Mouse (Mus musculus) MEL (cell line): ENCODE measurements around the gene Taok1. TPM values are rescaled to one million over a fixed set of nuclear protein-coding genes. Genes with fewer than 3 reads are reported as not detected.

Experiments used
- DNase-seq: peaks from one replicate; pipeline ENCODE4 v3.0.0; 2011; ENCODE audit warnings: low read depth, low spot score
- H3K27ac ChIP-seq: 2 replicates; pipeline ENCODE4 v1.5.1; 2012; ENCODE audit warnings: low read depth, mild to moderate bottlenecking, control low read depth, low read length, moderate library complexity; ENCODE audit not compliant: control insufficient read depth
- H3K27me3 ChIP-seq, 2 experiments: fragments of 150-350 bp in 1 of 2; sonication (generic) in 1 of 2; 2 replicates each; pipeline ENCODE4 v1.6.1; 2012; ENCODE audit warnings: low read length in 2 of 2, mild to moderate bottlenecking in 2 of 2, improper control_type of control experiment in 1 of 2, moderate library complexity in 1 of 2; ENCODE audit not compliant: insufficient read depth in 2 of 2, control insufficient read depth in 1 of 2
- H3K36me3 ChIP-seq, 2 experiments: 2 replicates each; pipeline ENCODE4 v1.6.1; 2012 to 2014; ENCODE audit warnings: low read length in 2 of 2, improper control_type of control experiment in 1 of 2, inconsistent platforms in 1 of 2, mild to moderate bottlenecking in 1 of 2; ENCODE audit not compliant: insufficient read depth in 2 of 2, control insufficient read depth in 1 of 2
- H3K4me1 ChIP-seq, 2 experiments: fragments of 150-350 bp in 1 of 2; sonication (generic) in 1 of 2; 2 replicates each; pipeline ENCODE4 v1.6.1; 2012; ENCODE audit warnings: low read length in 2 of 2, improper control_type of control experiment in 1 of 2, mild to moderate bottlenecking in 1 of 2; ENCODE audit not compliant: insufficient read depth in 2 of 2, control insufficient read depth in 1 of 2
- H3K4me3 ChIP-seq, 2 experiments: fragments of 150-350 bp in 1 of 2; sonication (generic) in 1 of 2; 2 replicates each; pipeline ENCODE4 v1.5.1; 2012; ENCODE audit warnings: low read depth in 2 of 2, low read length in 2 of 2, mild to moderate bottlenecking in 2 of 2, moderate library complexity in 2 of 2, control low read depth in 1 of 2, improper control_type of control experiment in 1 of 2; ENCODE audit not compliant: control insufficient read depth in 1 of 2, insufficient read depth in 1 of 2
- H3K79me2 ChIP-seq: 2 replicates; pipeline ENCODE4 v1.6.1; 2012; ENCODE audit warnings: mild to moderate bottlenecking, low read length, moderate library complexity; ENCODE audit not compliant: control insufficient read depth, poor library complexity, insufficient read depth
- H3K9ac ChIP-seq: 2 replicates; pipeline ENCODE4 v1.6.1; 2012; ENCODE audit warnings: low read depth, mild to moderate bottlenecking, control low read depth, low read length, moderate library complexity; ENCODE audit not compliant: control insufficient read depth, poor library complexity, severe bottlenecking
- H3K9me3 ChIP-seq: fragments of 150-350 bp; sonication (generic); replicated peaks from 2 replicates; pipeline ENCODE4 v1.6.1; 2012; ENCODE audit warnings: mild to moderate bottlenecking, low read length, improper control_type of control experiment, moderate library complexity; ENCODE audit not compliant: insufficient read depth
- BHLHE40 ChIP-seq: IDR thresholded peaks from 2 replicates; pipeline ENCODE4 v1.6.1; 2012; ENCODE audit warnings: low read depth, mild to moderate bottlenecking, inconsistent platforms, low read length, improper control_type of control experiment, borderline replicate concordance
- CHD1 ChIP-seq: IDR thresholded peaks from 2 replicates; pipeline ENCODE4 v1.6.1; 2012; ENCODE audit warnings: low read depth, mild to moderate bottlenecking, inconsistent platforms, low read length, improper control_type of control experiment
- CHD2 ChIP-seq: IDR thresholded peaks from 2 replicates; pipeline ENCODE4 v1.6.1; 2011; ENCODE audit warnings: low read length, improper control_type of control experiment
- E2F4 ChIP-seq: IDR thresholded peaks from 2 replicates; pipeline ENCODE4 v1.6.1; 2011; ENCODE audit warnings: low read depth, low read length, improper control_type of control experiment, borderline replicate concordance
- ETS1 ChIP-seq: IDR thresholded peaks from 2 replicates; pipeline ENCODE4 v1.6.1; 2012; ENCODE audit warnings: low read depth, mild to moderate bottlenecking, inconsistent platforms, low read length, improper control_type of control experiment, moderate library complexity
- GABPA ChIP-seq: IDR thresholded peaks from 2 replicates; pipeline ENCODE4 v1.6.1; 2012; ENCODE audit warnings: low read depth, mild to moderate bottlenecking, inconsistent platforms, low read length, improper control_type of control experiment, moderate library complexity
- GATA1 ChIP-seq: IDR thresholded peaks from 2 replicates; pipeline ENCODE4 v1.6.1; 2011; ENCODE audit warnings: low read depth, low read length, improper control_type of control experiment
- HCFC1 ChIP-seq: IDR thresholded peaks from 2 replicates; pipeline ENCODE4 v1.6.1; 2012; ENCODE audit warnings: low read depth, mild to moderate bottlenecking, inconsistent platforms, low read length, improper control_type of control experiment, moderate library complexity
- KAT2A ChIP-seq: conservative IDR thresholded peaks from 2 replicates; pipeline ENCODE4 v1.6.1; 2012; ENCODE audit warnings: low read depth, low read length, improper control_type of control experiment, inconsistent platforms
- MAFK ChIP-seq: IDR thresholded peaks from 2 replicates; pipeline ENCODE4 v1.6.1; 2011; ENCODE audit warnings: low read depth, mild to moderate bottlenecking, low read length, improper control_type of control experiment, borderline replicate concordance
- MAX ChIP-seq: IDR thresholded peaks from 2 replicates; pipeline ENCODE4 v1.6.1; 2011; ENCODE audit warnings: low read length, improper control_type of control experiment
- MAZ ChIP-seq: IDR thresholded peaks from 2 replicates; pipeline ENCODE4 v1.6.1; 2012; ENCODE audit warnings: low read depth, mild to moderate bottlenecking, inconsistent platforms, low read length, improper control_type of control experiment
- MEF2A ChIP-seq: IDR thresholded peaks from 2 replicates; pipeline ENCODE4 v1.6.1; 2014; ENCODE audit warnings: low read depth, mild to moderate bottlenecking, inconsistent platforms, low read length, improper control_type of control experiment; ENCODE audit not compliant: poor library complexity, insufficient replicate concordance, severe bottlenecking; ENCODE audit errors: extremely low read depth
- MXI1 ChIP-seq: IDR thresholded peaks from 2 replicates; pipeline ENCODE4 v1.6.1; 2011; ENCODE audit warnings: mild to moderate bottlenecking, low read depth, low read length, improper control_type of control experiment
- MYB ChIP-seq: IDR thresholded peaks from 2 replicates; pipeline ENCODE4 v1.6.1; 2011; ENCODE audit warnings: mild to moderate bottlenecking, low read depth, low read length, improper control_type of control experiment
- MYC ChIP-seq: IDR thresholded peaks from 2 replicates; pipeline ENCODE4 v1.6.1; 2011; ENCODE audit warnings: low read depth, mild to moderate bottlenecking, low read length, improper control_type of control experiment, moderate library complexity
- NELFE ChIP-seq: IDR thresholded peaks from 2 replicates; pipeline ENCODE4 v1.6.1; 2011; ENCODE audit warnings: low read depth, low read length, improper control_type of control experiment
- NRF1 ChIP-seq: IDR thresholded peaks from 2 replicates; pipeline ENCODE4 v1.6.1; 2014; ENCODE audit warnings: low read depth, mild to moderate bottlenecking, inconsistent platforms, low read length, improper control_type of control experiment, moderate library complexity; ENCODE audit not compliant: poor library complexity, insufficient read depth, severe bottlenecking
- POLR2A ChIP-seq, 2 experiments: IDR thresholded peaks; 2 replicates each; pipeline ENCODE4 v1.6.1; 2011 to 2012; ENCODE audit warnings: low read length in 2 of 2, mild to moderate bottlenecking in 2 of 2, control low read depth in 1 of 2, improper control_type of control experiment in 1 of 2, low read depth in 1 of 2, moderate library complexity in 1 of 2; ENCODE audit not compliant: control insufficient read depth in 1 of 2, insufficient read depth in 1 of 2, poor library complexity in 1 of 2
- POLR2AphosphoS5 ChIP-seq: IDR thresholded peaks from 2 replicates; pipeline ENCODE4 v1.6.1; 2012; ENCODE audit warnings: low read depth, borderline replicate concordance, mild to moderate bottlenecking, inconsistent platforms, low read length, moderate library complexity, mixed read lengths
- RAD21 ChIP-seq: IDR thresholded peaks from 2 replicates; pipeline ENCODE4 v1.6.1; 2011; ENCODE audit warnings: mild to moderate bottlenecking, low read depth, low read length, improper control_type of control experiment
- RCOR1 ChIP-seq: IDR thresholded peaks from 2 replicates; pipeline ENCODE4 v1.6.1; 2012; ENCODE audit warnings: low read depth, mild to moderate bottlenecking, inconsistent platforms, low read length, improper control_type of control experiment
- SMC3 ChIP-seq: IDR thresholded peaks from 2 replicates; pipeline ENCODE4 v1.6.1; 2011; ENCODE audit warnings: low read depth, low read length, improper control_type of control experiment
- TAL1 ChIP-seq: IDR thresholded peaks from 2 replicates; pipeline ENCODE4 v1.6.1; 2012; ENCODE audit warnings: mild to moderate bottlenecking, inconsistent platforms, low read length, moderate library complexity, mixed read lengths
- TBP ChIP-seq: IDR thresholded peaks from 2 replicates; pipeline ENCODE4 v1.8.0; 2011; ENCODE audit warnings: low read depth, low read length, improper control_type of control experiment
- TCF12 ChIP-seq: IDR thresholded peaks from 2 replicates; pipeline ENCODE4 v1.6.1; 2014; ENCODE audit warnings: low read depth, mild to moderate bottlenecking, inconsistent platforms, low read length, improper control_type of control experiment, moderate library complexity
- UBTF ChIP-seq: IDR thresholded peaks from 2 replicates; pipeline ENCODE4 v1.6.1; 2012; ENCODE audit warnings: low read depth, mild to moderate bottlenecking, inconsistent platforms, low read length, improper control_type of control experiment, moderate library complexity, borderline replicate concordance; ENCODE audit not compliant: insufficient read depth
- USF1 ChIP-seq: IDR thresholded peaks from 2 replicates; pipeline ENCODE4 v1.6.1; 2014; ENCODE audit warnings: low read depth, mild to moderate bottlenecking, inconsistent platforms, low read length, improper control_type of control experiment, moderate library complexity
- USF2 ChIP-seq, 2 experiments: IDR thresholded peaks; 2 replicates each; pipeline ENCODE4 v1.6.1; 2011 to 2012; ENCODE audit warnings: improper control_type of control experiment in 2 of 2, low read length in 2 of 2, borderline replicate concordance in 1 of 2, inconsistent platforms in 1 of 2, low read depth in 1 of 2, mild to moderate bottlenecking in 1 of 2; ENCODE audit not compliant: insufficient read depth in 1 of 2
- ZC3H11A ChIP-seq: IDR thresholded peaks from 2 replicates; pipeline ENCODE4 v1.6.1; 2012; ENCODE audit warnings: low read depth, mild to moderate bottlenecking, inconsistent platforms, low read length, improper control_type of control experiment
- ZKSCAN1 ChIP-seq: IDR thresholded peaks from 2 replicates; pipeline ENCODE4 v1.6.1; 2012; ENCODE audit warnings: low read depth, mild to moderate bottlenecking, inconsistent platforms, low read length, improper control_type of control experiment, moderate library complexity
- ZNF384 ChIP-seq: IDR thresholded peaks from 2 replicates; pipeline ENCODE4 v1.6.1; 2012; ENCODE audit warnings: low read depth, mild to moderate bottlenecking, inconsistent platforms, low read length, improper control_type of control experiment
- polyA plus RNA-seq, 2 experiments: library from polyadenylated mRNA; stranded (reverse) in 1 of 2; unstranded in 1 of 2; fragments of >175 nt in 1 of 2; fragments of >200 nt in 1 of 2; gene quantifications; 2 replicates each; pipeline versions ENCODE4 v1.2.1 to v1.2.4; 2012; ENCODE audit warnings: low replicate concordance in 2 of 2, low read depth in 1 of 2; ENCODE audit not compliant: insufficient read length in 2 of 2, insufficient read depth in 1 of 2, missing spikeins in 1 of 2
- total RNA-seq: library from RNA; depleted of rRNA; stranded (reverse); fragments of 300-350 nt; gene quantifications from 2 replicates; pipeline ENCODE4 v1.2.3, GENCODE M21; 2012

Gene Taok1
- total and polyA plus RNA-seq, 3 experiments, result 7.9 to 31.0 (median 15.9) TPM

DNA sequence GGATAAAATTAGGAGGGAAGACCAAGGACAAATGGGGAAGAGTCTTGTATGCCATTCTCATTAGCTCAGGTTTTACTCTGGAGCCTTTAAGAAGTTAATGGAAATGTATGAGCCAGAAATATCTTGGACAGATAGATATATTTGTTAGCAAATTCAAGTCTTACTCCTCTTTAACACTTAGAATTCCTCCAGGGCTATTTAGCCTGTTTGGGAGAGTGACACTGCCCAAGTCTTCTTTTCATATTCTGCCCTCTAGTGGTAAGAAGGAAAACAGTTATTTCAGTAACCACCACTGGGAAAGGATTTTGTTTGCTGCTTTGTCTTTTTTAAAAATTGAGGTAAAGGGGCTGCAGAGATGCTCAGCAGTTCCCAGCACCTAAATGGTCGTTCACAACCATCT, 21.9 kb upstream of the Taok1 start (continued):
- TF ChIP-seq TCF12, result no peak
- TF ChIP-seq MYB, result no peak
- TF ChIP-seq, all 39 proteins: peak for 12

DNA sequence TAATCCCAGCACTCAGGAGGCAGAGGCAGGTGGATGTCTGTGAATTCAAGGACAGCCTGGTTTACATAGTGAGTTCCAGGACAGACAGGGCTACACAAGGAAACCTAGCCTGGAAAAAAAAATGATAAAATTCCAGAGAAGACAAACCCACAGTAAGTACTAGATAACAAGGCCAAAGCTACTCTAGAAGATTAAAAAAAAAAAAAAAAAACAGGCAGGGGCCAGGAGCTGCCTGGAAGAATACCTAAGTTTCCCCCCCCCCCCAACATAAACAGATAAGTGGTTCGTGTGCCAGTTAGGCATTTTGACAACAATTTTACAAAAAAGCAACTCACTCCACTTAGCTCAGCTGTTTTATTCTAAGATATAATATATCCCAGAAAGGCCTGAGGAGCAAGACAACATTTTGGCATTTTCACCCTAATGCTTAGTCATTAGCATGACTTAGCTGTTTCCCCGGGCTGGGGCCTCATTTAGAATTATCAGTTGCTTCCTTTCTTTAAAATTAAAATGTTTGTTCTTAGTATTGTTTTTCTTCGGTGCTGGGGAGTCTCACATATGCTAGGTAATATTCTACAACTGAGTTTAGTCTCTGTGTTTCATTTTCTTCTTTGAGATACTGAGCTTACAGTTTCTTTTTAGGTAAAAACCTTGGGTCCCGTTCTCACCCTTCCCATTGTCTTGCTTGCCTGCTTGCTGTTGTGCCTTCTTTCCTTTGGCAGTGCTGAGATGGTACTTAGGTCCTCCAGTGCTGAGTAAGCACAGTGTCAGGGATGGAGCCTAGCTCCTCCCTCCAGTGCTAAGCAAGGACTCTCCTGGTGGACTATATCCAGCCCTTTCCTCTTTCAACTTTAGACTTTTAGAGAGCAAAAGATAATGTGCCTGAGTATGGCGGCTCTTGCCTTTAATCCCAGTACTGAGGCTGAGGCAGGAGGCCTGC, 19.3 kb upstream of the Taok1 start:
- Histone ChIP-seq H3K4me3 (peak overlapping the region; percentile 17 to 24; a peak in 3 of 4 replicates), H3K36me3 (peaks cover 0 to 27% of the 10 kb centered on the region in 2 experiments; a peak in 2 of 4 replicates), H3K27me3 (no peaks in the 10 kb centered on the region), H3K4me1 (peaks cover 21 to 36% of the 10 kb centered on the region in 2 experiments), H3K79me2 (no peaks in the 10 kb centered on the region), H3K9me3 (no peaks in the 10 kb centered on the region), H3K27ac (peak overlapping the region; percentile 82), H3K9ac (peak overlapping the region; percentile 28)
- DNase-seq, result peak; percentile 85
- TF ChIP-seq TCF12 (no peak), GATA1 (peak; percentile 54), RAD21 (no peak), UBTF (no peak), USF1 (no peak), POLR2AphosphoS5 (no peak), CHD2 (no peak), TBP (peak; percentile 66), HCFC1 (0 out of 2 replicates have a peak, but pooled peaks have one; percentile 31), MAZ (0 out of 2 replicates have a peak, but pooled peaks have one; percentile 17), MYB (no peak), RCOR1 (0 out of 2 replicates have a peak, but pooled peaks have one; percentile 33), ZC3H11A (no peak), GABPA (peak; percentile 64; the same call in 1 of the 2 replicates), MAFK (peak; percentile 75), BHLHE40 (no peak), KAT2A (no peak), CHD1 (no peak), E2F4 (no peak), NELFE (no peak), SMC3 (no peak), MEF2A (no peak), ETS1 (peak; percentile 96), NRF1 (no peak), MAX (no peak), MXI1 (peak; percentile 84), USF2 (IDR thresholded peaks at IDR 0.05; ENCODE audit: borderline replicate concordance in 1 of 2, insufficient read depth in 1 of 2, low read depth in 1 of 2, low read length in 2 of 2) (no peak), TAL1 (no peak), POLR2A (IDR thresholded peaks at IDR 0.05; ENCODE audit: control insufficient read depth in 1 of 2, insufficient read depth in 1 of 2, low read depth in 1 of 2, low read length in 2 of 2, poor library complexity in 1 of 2) (peak in 1 of 2 experiments; percentile 37; a peak in 2 of 4 replicates), ZNF384 (peak; percentile 97), ZKSCAN1 (no peak), MYC (no peak)
